Mouse (Mus musculus) activated CD4-positive, CD25-positive, alpha-beta regulatory T cell (primary cell): Measurements from ENCODE around the gene Cdkn3. TPM values are rescaled to one million over a fixed set of nuclear protein-coding genes. Genes with fewer than 3 reads are reported as not detected.

ENCODE experiments used
- polyA plus RNA-seq, 2 experiments: library from polyadenylated mRNA; unstranded; fragments of 100-300 nt; shearing (Covaris generic); gene quantifications; one replicate each; pipeline ENCODE4 v1.2.1; 2017

The Cdkn3 gene
- 10 to 100 TPM; 14.3 to 17.9 TPM for polyA plus RNA-seq

GRCm38 (mm10) chr14:46760355-46761029 is at the start of gene Cdkn3:
Cdkn3 (plus strand) TSS chr14:46760541.

GRCm38 (mm10) chr14:46787787-46788504 is 27.6 kb downstream of the Cdkn3 start, which contains the start of gene Cnih1:
Cnih1 (minus strand) TSS chr14:46788411.

Other genes with a start within 250 kb of the Cdkn3 start
- 10 to 100 TPM; 74.6 to 93.1 TPM for gene Cnih1, start 27.9 kb downstream of the Cdkn3 start, polyA plus RNA-seq
- gene Gmfb, start 61.7 kb downstream of the Cdkn3 start, polyA plus RNA-seq, result 10 to 100 TPM; 78.5 to 89.8 TPM
- gene Cgrrf1, start 71.6 kb downstream of the Cdkn3 start, polyA plus RNA-seq, result 10 to 100 TPM; 12.3 to 13.6 TPM
- gene Samd4, start 122.3 kb downstream of the Cdkn3 start, polyA plus RNA-seq, result under 1 TPM in 1 of 2 experiments, not detected in 1; 0.06 TPM